Mouse (Mus musculus): ENCODE measurements around the gene Tram1l1. TPM values are rescaled to one million over a fixed set of nuclear protein-coding genes. Genes with fewer than 3 reads are reported as not detected.
"Not testable (repeated sequence)": the region's sequence is repeated elsewhere in the genome, so short reads cannot be mapped to it uniquely, and the experiment has no call there.

Gene Tram1l1
- polyA plus RNA-seq (2011; ENCODE audit: insufficient read depth, insufficient read length, low replicate concordance, missing spikeins): not detected in 2 replicates

DNA sequence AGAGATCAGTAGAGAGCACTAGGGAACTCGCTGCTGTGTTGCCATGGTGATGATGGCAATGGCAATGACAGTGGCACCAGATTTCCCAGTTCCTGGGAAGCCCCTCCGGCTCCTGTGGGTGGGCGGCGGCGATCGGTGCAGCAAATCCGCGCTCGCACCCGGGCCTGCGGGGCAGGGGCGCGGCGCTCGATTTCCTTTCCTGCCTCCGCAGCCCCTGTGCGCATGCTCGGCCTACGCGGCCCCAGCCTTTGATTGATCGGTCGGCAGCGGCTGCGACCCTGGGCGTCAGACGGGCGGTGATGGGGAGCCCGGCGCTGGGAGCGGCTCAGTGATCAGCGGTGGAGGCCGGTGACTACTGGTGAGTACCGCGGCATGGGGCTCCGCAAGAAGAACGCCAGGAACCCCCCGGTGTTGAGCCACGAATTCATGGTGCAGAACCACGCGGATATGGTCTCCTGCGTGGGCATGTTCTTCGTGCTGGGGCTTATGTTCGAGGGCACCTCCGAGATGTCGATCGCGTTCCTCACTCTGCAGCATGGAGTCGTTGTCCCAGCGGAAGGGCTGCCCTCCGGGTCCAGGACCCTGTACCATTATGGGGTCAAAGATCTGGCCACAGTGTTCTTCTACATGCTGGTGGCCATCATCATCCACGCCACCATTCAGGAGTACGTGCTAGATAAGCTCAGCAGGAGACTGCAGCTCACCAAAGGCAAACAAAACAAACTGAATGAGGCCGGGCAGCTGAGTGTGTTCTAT is at the start of gene Tram1l1:
Tram1l1 (plus strand) TSS at position 35 of the 756 bp plus-strand sequence.
- TF ChIP-seq POLR2A (IDR thresholded peaks at IDR 0.05; ENCODE audit: borderline replicate concordance, control insufficient read depth, low read depth, low read length) (no peak), CTCF (IDR thresholded peaks at IDR 0.05; ENCODE audit: control insufficient read depth, insufficient read depth, low read length) (no peak)
- WGBS: 11% methylated on average over 53 of the region's 53 CpGs
- H3K4me1 ChIP-seq (ENCODE audit: control insufficient read depth, insufficient read depth, low read length): no peaks in the 10 kb centered on the region
- no peak within 1 kb of the TSS; the same call in 1 of the 2 replicates for H3K27ac ChIP-seq (ENCODE audit: control insufficient read depth, insufficient read depth, low read depth, low read length, poor library complexity)
- no peak within 1 kb of the TSS for H3K4me3 ChIP-seq (replicated peaks; ENCODE audit: control insufficient read depth, low read depth, low read length)

DNA sequence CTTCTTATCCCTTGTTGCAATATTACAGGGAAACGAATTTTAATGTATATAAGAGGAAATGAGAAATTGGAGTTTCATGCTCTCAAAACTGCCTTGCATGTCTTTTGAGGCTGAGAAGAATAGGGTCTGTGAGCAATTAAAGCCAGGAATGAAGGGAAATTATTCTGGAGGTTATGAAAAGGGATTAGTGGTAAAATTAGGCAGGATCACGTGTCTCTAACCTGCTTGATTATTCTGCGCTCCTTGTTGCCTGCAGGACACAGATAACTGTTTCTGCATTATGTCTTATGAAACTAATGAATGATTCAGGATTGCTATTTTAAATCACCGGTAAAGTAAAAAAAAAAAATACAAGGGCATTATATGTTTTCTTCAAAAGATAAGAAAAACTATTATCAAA is 49.4 kb upstream of the Tram1l1 start:
- no peak for TF ChIP-seq POLR2A (IDR thresholded peaks at IDR 0.05; ENCODE audit: borderline replicate concordance, control insufficient read depth, low read depth, low read length)
- no peak for TF ChIP-seq CTCF (IDR thresholded peaks at IDR 0.05; ENCODE audit: control insufficient read depth, insufficient read depth, low read length)
- Histone ChIP-seq H3K4me3 (replicated peaks; ENCODE audit: control insufficient read depth, low read depth, low read length) (no peak overlapping the region), H3K4me1 (ENCODE audit: control insufficient read depth, insufficient read depth, low read length) (no peaks in the 10 kb centered on the region), H3K27ac (ENCODE audit: control insufficient read depth, insufficient read depth, low read depth, low read length, poor library complexity) (no peak overlapping the region)
- 75% methylated on average over 4 of the region's 4 CpGs for WGBS

DNA sequence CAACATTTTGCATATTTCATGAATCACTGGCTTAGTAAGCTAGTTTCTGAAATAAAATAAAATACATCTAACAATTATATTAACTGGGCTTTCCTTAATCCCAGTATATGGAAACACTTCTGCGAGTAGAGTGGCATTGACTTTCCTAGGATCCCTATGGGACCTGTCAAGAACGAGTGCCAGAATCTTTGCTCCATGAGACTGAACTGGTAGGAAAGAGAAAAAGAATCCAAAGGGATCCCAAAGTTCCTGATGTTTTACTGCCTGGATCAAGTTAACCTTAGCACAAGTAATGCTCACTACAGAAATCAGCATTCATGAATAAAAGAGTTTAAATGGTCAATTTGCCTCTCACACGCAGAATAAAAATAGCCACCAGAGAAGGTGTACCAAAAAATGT is 49.0 kb upstream of the Tram1l1 start:
- WGBS: 68% methylated on average over 3 of the region's 3 CpGs
- TF ChIP-seq CTCF (IDR thresholded peaks at IDR 0.05; ENCODE audit: control insufficient read depth, insufficient read depth, low read length): no peak
- TF ChIP-seq POLR2A (IDR thresholded peaks at IDR 0.05; ENCODE audit: borderline replicate concordance, control insufficient read depth, low read depth, low read length): no peak
- Histone ChIP-seq H3K4me1 (ENCODE audit: control insufficient read depth, insufficient read depth, low read length) (no peaks in the 10 kb centered on the region), H3K4me3 (replicated peaks; ENCODE audit: control insufficient read depth, low read depth, low read length) (no peak overlapping the region), H3K27ac (ENCODE audit: control insufficient read depth, insufficient read depth, low read depth, low read length, poor library complexity) (no peak overlapping the region)

DNA sequence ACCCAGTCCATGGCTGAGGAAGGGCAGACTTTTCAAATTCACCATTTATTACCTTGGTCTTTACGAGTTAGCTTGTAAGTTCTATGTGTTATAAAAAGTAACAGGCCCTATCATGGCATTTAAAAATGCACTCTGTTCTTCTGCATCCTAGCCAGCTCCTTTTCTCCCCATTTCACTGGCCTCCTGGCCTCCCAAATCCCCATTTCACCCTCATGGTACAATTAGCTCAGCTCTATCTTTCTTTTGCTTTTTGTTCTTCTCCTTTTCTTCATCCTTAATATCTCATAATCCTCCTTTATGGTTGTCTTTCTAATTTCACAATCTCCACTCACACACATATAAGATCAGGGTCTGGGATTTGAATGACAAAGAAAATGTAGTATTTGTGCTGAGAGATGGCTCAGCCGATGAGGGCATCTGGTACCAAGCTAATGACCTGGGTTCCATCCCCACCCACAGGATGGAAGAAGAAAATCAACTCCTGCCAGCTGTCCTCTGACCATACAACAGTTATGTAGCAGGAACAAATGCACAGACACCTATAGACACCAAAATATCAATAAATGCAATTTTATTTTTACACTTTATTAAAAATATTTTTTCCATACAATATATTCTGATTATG is 48.1 kb upstream of the Tram1l1 start:
- no peaks in the 10 kb centered on the region for H3K4me1 ChIP-seq (ENCODE audit: control insufficient read depth, insufficient read depth, low read length)
- H3K27ac ChIP-seq (ENCODE audit: control insufficient read depth, insufficient read depth, low read depth, low read length, poor library complexity): no peak overlapping the region
- no peak overlapping the region for H3K4me3 ChIP-seq (replicated peaks; ENCODE audit: control insufficient read depth, low read depth, low read length)
- 54% methylated on average over 2 of the region's 2 CpGs for WGBS
- no peak for TF ChIP-seq POLR2A (IDR thresholded peaks at IDR 0.05; ENCODE audit: borderline replicate concordance, control insufficient read depth, low read depth, low read length)
- no peak for TF ChIP-seq CTCF (IDR thresholded peaks at IDR 0.05; ENCODE audit: control insufficient read depth, insufficient read depth, low read length)

DNA sequence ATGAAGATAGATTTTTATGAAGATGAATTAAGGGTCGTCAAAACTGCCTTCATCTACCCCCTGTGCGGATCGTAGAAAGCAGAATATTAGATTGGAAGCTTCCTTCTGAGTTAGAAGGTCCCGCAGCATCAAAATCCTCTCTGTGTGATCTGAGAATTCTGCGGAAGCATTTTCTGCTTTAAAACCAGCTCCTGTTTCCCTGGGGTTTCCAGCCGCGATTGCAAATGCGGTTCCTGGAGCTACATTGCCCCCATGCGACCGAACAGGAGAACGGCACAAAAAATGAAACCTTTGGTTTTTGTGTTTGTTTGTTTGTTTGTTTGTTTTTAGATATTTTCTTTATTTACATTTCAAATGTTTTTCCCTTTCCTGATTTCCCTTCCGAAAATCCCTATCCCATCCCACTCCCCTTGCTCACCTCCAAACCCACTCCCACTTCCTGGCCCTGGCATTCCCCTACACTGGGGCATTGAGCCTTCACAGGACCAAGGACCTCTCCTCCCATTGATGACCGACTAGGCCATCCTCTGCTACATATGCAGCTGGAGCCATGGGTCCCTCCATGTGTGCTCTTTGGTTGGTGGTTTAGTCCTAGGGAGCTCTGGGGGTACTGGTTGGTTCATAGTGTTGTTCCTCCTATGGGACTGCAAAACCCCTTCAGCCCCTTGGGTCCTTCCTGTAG is 45.6 kb upstream of the Tram1l1 start:
- not testable (repeated sequence) for H3K4me1 ChIP-seq (ENCODE audit: control insufficient read depth, insufficient read depth, low read length); H3K4me3 ChIP-seq (replicated peaks; ENCODE audit: control insufficient read depth, low read depth, low read length); H3K27ac ChIP-seq (ENCODE audit: control insufficient read depth, insufficient read depth, low read depth, low read length, poor library complexity)
- WGBS: 12% methylated on average over 13 of the region's 13 CpGs

DNA sequence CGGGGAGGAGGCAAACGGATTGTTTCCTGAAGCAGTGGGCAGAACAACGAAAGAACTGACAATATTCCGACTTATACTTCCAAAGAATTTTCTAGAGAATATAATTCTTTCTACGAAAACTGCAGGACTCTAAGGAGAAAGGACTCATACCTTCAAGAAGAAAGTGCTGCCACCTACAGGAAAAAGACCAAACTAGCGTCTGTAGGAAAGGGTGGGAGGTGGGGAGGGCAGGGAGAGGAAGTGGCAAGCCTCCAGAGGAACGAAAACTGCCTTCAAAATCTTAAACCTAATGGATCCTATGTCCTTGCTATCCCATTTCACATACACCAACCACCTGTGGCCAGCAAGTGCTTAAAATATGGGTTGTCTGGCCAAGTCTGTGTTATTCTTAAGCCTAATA is 31.7 kb upstream of the Tram1l1 start:
- H3K27ac ChIP-seq (ENCODE audit: control insufficient read depth, insufficient read depth, low read depth, low read length, poor library complexity); H3K4me1 ChIP-seq (ENCODE audit: control insufficient read depth, insufficient read depth, low read length); H3K4me3 ChIP-seq (replicated peaks; ENCODE audit: control insufficient read depth, low read depth, low read length): not testable (repeated sequence)
- WGBS: 25% methylated on average over 7 of the region's 7 CpGs

DNA sequence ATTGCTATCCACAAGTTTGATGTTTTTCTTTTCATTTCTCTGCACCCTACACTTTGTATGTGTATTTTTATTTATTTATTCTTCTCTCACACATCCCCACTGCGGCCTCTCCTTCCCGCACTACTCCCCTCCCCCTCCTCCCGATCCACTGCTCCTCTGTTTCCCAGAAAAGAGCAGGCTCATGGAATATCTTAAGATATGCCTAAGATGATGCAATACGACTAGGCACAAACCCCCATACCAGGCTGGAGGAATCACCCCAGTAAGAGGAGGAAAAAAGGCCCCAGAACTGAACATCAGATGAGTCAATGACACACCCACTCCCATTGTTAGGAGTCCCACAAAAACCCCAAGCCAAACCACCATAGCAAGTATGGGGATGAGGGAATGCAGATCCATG is 1.4 kb upstream of the Tram1l1 start:
- 74% methylated on average over 4 of the region's 4 CpGs for WGBS
- H3K4me1 ChIP-seq (ENCODE audit: control insufficient read depth, insufficient read depth, low read length): no peaks in the 10 kb centered on the region
- TF ChIP-seq CTCF (IDR thresholded peaks at IDR 0.05; ENCODE audit: control insufficient read depth, insufficient read depth, low read length) (no peak), POLR2A (IDR thresholded peaks at IDR 0.05; ENCODE audit: borderline replicate concordance, control insufficient read depth, low read depth, low read length) (no peak)
- H3K4me3 ChIP-seq (replicated peaks; ENCODE audit: control insufficient read depth, low read depth, low read length): no peak overlapping the region
- no peak overlapping the region for H3K27ac ChIP-seq (ENCODE audit: control insufficient read depth, insufficient read depth, low read depth, low read length, poor library complexity)

DNA sequence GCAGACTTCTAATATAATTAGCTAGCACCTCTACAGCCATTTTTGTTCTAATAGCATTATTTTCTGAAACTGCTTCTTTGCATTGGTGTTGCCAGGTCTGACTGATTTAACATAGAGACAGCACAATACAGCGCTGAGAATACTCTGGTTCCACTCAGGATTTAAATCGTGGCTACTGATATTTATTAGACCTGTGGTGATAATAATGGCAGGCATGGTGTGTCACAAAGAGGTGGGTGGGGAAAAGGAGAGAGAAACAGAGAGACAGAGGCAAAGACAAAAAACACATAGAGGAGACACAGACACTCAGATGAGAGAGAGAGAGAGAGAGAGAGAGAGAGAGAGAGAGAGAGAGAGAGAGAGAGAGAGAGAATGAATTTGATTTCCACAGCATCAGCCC is 257 bp upstream of the Tram1l1 start:
- Histone ChIP-seq H3K4me3 (replicated peaks; ENCODE audit: control insufficient read depth, low read depth, low read length) (no peak overlapping the region), H3K4me1 (ENCODE audit: control insufficient read depth, insufficient read depth, low read length) (no peaks in the 10 kb centered on the region), H3K27ac (ENCODE audit: control insufficient read depth, insufficient read depth, low read depth, low read length, poor library complexity) (no peak overlapping the region)
- TF ChIP-seq CTCF (IDR thresholded peaks at IDR 0.05; ENCODE audit: control insufficient read depth, insufficient read depth, low read length) (no peak), POLR2A (IDR thresholded peaks at IDR 0.05; ENCODE audit: borderline replicate concordance, control insufficient read depth, low read depth, low read length) (no peak)
- 19% methylated on average over 2 of the region's 2 CpGs for WGBS

All from bone marrow, adult 2 months (tissue).